Mouse (Mus musculus): ENCODE data around the gene Rora. TPM values are rescaled to one million over a fixed set of nuclear protein-coding genes. Genes with fewer than 3 reads are reported as not detected.

Rora gene
- total RNA-seq (2023), result 1 to 10 TPM; 2.0 to 2.4 TPM

GRCm38 (mm10) chr9:68653211-68654038 is at the start of gene Rora:
Gene Rora (plus strand): TSS chr9:68653786.

GRCm38 (mm10) chr9:69397760-69398452 is 744.3 kb downstream of the Rora start, which contains the start of gene Ice2:
Gene Ice2 (plus strand): TSS chr9:69397906.

Measured in neutrophil, adult 83 days (primary cell).